Mouse (Mus musculus) heart, embryonic 14.5 days (tissue): ENCODE data around the gene Kalrn. TPM values are rescaled to one million over a fixed set of nuclear protein-coding genes. Genes with fewer than 3 reads are reported as not detected.

Experiments used
- ATAC-seq: fragments of 200-750 bp; cut with Nextera tagmentation; 2 replicates; pipeline ENCODE4 v1.8.0; 2017; ENCODE audit warnings: low read depth, moderate TSS enrichment; ENCODE audit not compliant: insufficient number of reproducible peaks, insufficient read depth, low FRiP score
- H3K27ac ChIP-seq, 2 experiments: fragments of 200-500 bp in 1 of 2; fragments of 300-500 bp in 1 of 2; sonication (generic) in 1 of 2; replicated peaks in 1 of 2; 2 replicates each; pipeline ENCODE4 v1.5.1; 2012 to 2014; ENCODE audit warnings: low read depth in 2 of 2, low read length in 2 of 2, control low read depth in 1 of 2, mild to moderate bottlenecking in 1 of 2, mixed read lengths in 1 of 2; ENCODE audit not compliant: control insufficient read depth in 1 of 2, insufficient read depth in 1 of 2
- H3K27me3 ChIP-seq: fragments of 300-500 bp; sonication (generic); 2 replicates; pipeline ENCODE4 v1.6.1; 2014; ENCODE audit warnings: mild to moderate bottlenecking, low read length, control low read depth; ENCODE audit not compliant: control insufficient read depth, insufficient read depth
- H3K36me3 ChIP-seq: fragments of 300-500 bp; sonication (generic); 2 replicates; pipeline ENCODE4 v1.6.1; 2014; ENCODE audit warnings: mild to moderate bottlenecking, control low read depth, low read length, mixed read lengths; ENCODE audit not compliant: control insufficient read depth, insufficient read depth
- H3K4me1 ChIP-seq, 2 experiments: fragments of 200-500 bp in 1 of 2; fragments of 300-500 bp in 1 of 2; sonication (generic) in 1 of 2; 2 replicates each; pipeline ENCODE4 v1.6.1; 2012 to 2014; ENCODE audit warnings: low read length in 2 of 2, control low read depth in 1 of 2, mixed read lengths in 1 of 2; ENCODE audit not compliant: control insufficient read depth in 2 of 2, insufficient read depth in 2 of 2
- H3K4me2 ChIP-seq: fragments of 300-500 bp; sonication (generic); 2 replicates; pipeline ENCODE4 v1.6.1; 2014; ENCODE audit warnings: mild to moderate bottlenecking, low read length
- H3K4me3 ChIP-seq, 2 experiments: fragments of 200-500 bp in 1 of 2; fragments of 300-500 bp in 1 of 2; sonication (generic) in 1 of 2; 2 replicates each; pipeline ENCODE4 v1.5.1; 2012 to 2014; ENCODE audit warnings: low read length in 2 of 2, mild to moderate bottlenecking in 2 of 2, control low read depth in 1 of 2, low read depth in 1 of 2, moderate library complexity in 1 of 2; ENCODE audit not compliant: control insufficient read depth in 1 of 2, insufficient read depth in 1 of 2
- H3K9ac ChIP-seq: fragments of 300-500 bp; sonication (generic); 2 replicates; pipeline ENCODE4 v1.6.1; 2014; ENCODE audit warnings: mild to moderate bottlenecking, low read length
- H3K9me3 ChIP-seq: fragments of 300-500 bp; sonication (generic); 2 replicates; pipeline ENCODE4 v1.6.1; 2016; ENCODE audit warnings: low read length, control low read depth; ENCODE audit not compliant: control insufficient read depth
- WGBS: fragments of 180-500 bp; shearing (Covaris S2); extraction: QIAGEN DNeasy Blood & Tissue Kit; methylation state at CpG from one replicate; pipeline ENCODE4 v1.1.7; 2014; 5-methylcytosine and 5-hydroxymethylcytosine counted together
- polyA plus RNA-seq: library from polyadenylated mRNA; unstranded; fragments of >200 nt; fragmentation: Nextera tagmentation; extraction: Ambion mirVana; gene quantifications from 2 replicates; pipeline ENCODE4 v1.2.1, GENCODE M21; 2014

Gene Kalrn
- polyA plus RNA-seq, 1 experiment from 2014 or later: 33.4 TPM

GRCm38 (mm10) chr16:34089528-34090095, 483.7 kb downstream of the Kalrn start:
- no peak overlapping the region for H3K4me2 ChIP-seq
- peaks cover 12 to 30% of the 10 kb centered on the region in 2 experiments for H3K4me1 ChIP-seq
- no peak overlapping the region for H3K27ac ChIP-seq
- H3K4me3 ChIP-seq: no peak overlapping the region
- no peak overlapping the region for H3K9ac ChIP-seq
- peaks cover 9% of the 10 kb centered on the region; the same call in 1 of the 2 replicates for H3K36me3 ChIP-seq
- no peaks in the 10 kb centered on the region for H3K27me3 ChIP-seq
- ATAC-seq: no peak
- no peaks in the 10 kb centered on the region for H3K9me3 ChIP-seq
- WGBS: 48% methylated on average over 8 of the region's 8 CpGs

GRCm38 (mm10) chr16:34089022-34089421, 484.3 kb downstream of the Kalrn start:
- Histone ChIP-seq H3K27ac (no peak overlapping the region), H3K9me3 (no peaks in the 10 kb centered on the region), H3K4me2 (no peak overlapping the region), H3K4me3 (no peak overlapping the region), H3K27me3 (no peaks in the 10 kb centered on the region), H3K36me3 (peaks cover 9% of the 10 kb centered on the region; the same call in 1 of the 2 replicates), H3K4me1 (peaks cover 12 to 29% of the 10 kb centered on the region in 2 experiments), H3K9ac (no peak overlapping the region)
- no peak for ATAC-seq
- WGBS: 84% methylated on average over 3 of the region's 3 CpGs

GRCm38 (mm10) chr16:34088331-34088730, 485.0 kb downstream of the Kalrn start:
- H3K4me1 ChIP-seq: peaks cover 9 to 33% of the 10 kb centered on the region in 2 experiments; a peak in 3 of 4 replicates
- no peak overlapping the region for H3K4me3 ChIP-seq
- H3K27ac ChIP-seq: no peak overlapping the region
- ATAC-seq: no peak
- peaks cover 9% of the 10 kb centered on the region; the same call in 1 of the 2 replicates for H3K36me3 ChIP-seq
- H3K27me3 ChIP-seq: no peaks in the 10 kb centered on the region
- H3K9me3 ChIP-seq: no peaks in the 10 kb centered on the region
- 55% methylated on average over 4 of the region's 4 CpGs for WGBS
- no peak overlapping the region for H3K4me2 ChIP-seq
- no peak overlapping the region for H3K9ac ChIP-seq

- no peak overlapping the region for H3K9ac ChIP-seq
- no peaks in the 10 kb centered on the region for H3K27me3 ChIP-seq
- 0 out of 2 replicates have a peak, but pooled peaks cover under 1% of the 10 kb centered on the region for H3K36me3 ChIP-seq
- WGBS: 85% methylated on average over 10 of the region's 10 CpGs
- no peaks in the 10 kb centered on the region for H3K9me3 ChIP-seq
- H3K4me1 ChIP-seq: peaks cover 36 to 66% of the 10 kb centered on the region in 2 experiments
- no peak overlapping the region for H3K4me3 ChIP-seq
- H3K27ac ChIP-seq: peak overlapping the region in 1 of 2 experiments; percentile 88; a peak in 2 of 4 replicates
- no peak for ATAC-seq
- H3K4me2 ChIP-seq: no peak overlapping the region
These were observed 489.0 kb downstream of the Kalrn start for GRCm38 (mm10) chr16:34084135-34084920.

GRCm38 (mm10) chr16:34082494-34083469, 490.6 kb downstream of the Kalrn start:
- no peak overlapping the region for H3K4me3 ChIP-seq
- H3K27me3 ChIP-seq: no peaks in the 10 kb centered on the region
- no peaks in the 10 kb centered on the region for H3K36me3 ChIP-seq
- no peak for ATAC-seq
- H3K4me2 ChIP-seq: peak overlapping the region; percentile 8; the same call in 1 of the 2 replicates
- H3K4me1 ChIP-seq: peaks cover 37 to 72% of the 10 kb centered on the region in 2 experiments
- peak overlapping the region; percentile 27; the same call in 1 of the 2 replicates for H3K9ac ChIP-seq
- H3K9me3 ChIP-seq: no peaks in the 10 kb centered on the region
- peak overlapping the region; percentile 84 to 88 for H3K27ac ChIP-seq
- WGBS: 78% methylated on average over 5 of the region's 5 CpGs

GRCm38 (mm10) chr16:34081683-34082438, 491.5 kb downstream of the Kalrn start:
- Histone ChIP-seq H3K27ac (peak overlapping the region; percentile 84 to 88), H3K9ac (peak overlapping the region; percentile 35; the same call in 1 of the 2 replicates), H3K9me3 (no peaks in the 10 kb centered on the region), H3K4me2 (peak overlapping the region; percentile 36), H3K4me3 (no peak overlapping the region; a peak in 1 of 4 replicates), H3K4me1 (peaks cover 38 to 79% of the 10 kb centered on the region in 2 experiments), H3K27me3 (no peaks in the 10 kb centered on the region), H3K36me3 (no peaks in the 10 kb centered on the region)
- 19% methylated on average over 19 of the region's 19 CpGs for WGBS
- ATAC-seq: peak; percentile 90
